Mouse (Mus musculus) ES-Bruce4 (cell line): ENCODE measurements at regions not wholly inside any gene's neighbourhood (a gene's known extent, or its start where the extent isn't known, plus 50 kb on each side); places are given as distances from the start of the nearest gene placed in this dataset.

Source experiments
- CTCF ChIP-seq: IDR thresholded peaks from one replicate; pipeline ENCODE4 v1.8.1; 2011; ENCODE audit warnings: low read depth, low read length
- EP300 ChIP-seq: IDR thresholded peaks from 2 replicates; pipeline ENCODE4 v1.6.1; 2011; ENCODE audit warnings: low read depth, low read length; ENCODE audit not compliant: insufficient read depth

DNA sequence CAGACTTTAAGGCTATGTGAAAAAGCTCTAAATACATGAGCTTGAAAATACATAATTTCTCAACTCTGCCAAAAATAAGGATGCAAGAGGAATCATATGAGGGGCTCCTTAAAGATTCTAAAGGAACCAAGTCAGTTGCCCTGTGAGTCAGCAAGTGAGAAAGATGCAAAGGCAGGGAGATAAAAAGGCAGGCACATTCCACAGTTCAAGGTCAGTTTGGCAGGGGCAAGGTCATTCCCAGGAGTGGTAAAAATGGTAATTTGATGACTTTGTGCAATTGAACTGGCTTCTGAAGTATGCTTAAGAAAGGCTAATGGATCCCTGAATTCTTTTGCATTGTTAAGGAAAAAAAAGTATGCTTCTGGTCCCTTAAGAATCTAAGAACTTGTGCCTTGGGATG lies 131.5 kb downstream of the Zfp951 start:
- TF ChIP-seq CTCF (no peak), EP300 (no peak)
